Mouse (Mus musculus) c-Kit-positive CD71-negative TER-119-negative erythroid progenitor cells, embryonic 14.5 days (primary cell): ENCODE measurements around the gene Pax5.

Experiments
- DNase-seq: peaks from one replicate; pipeline ENCODE4 v3.0.0-alpha.2; 2013; ENCODE audit warnings: low read depth

Gene Pax5

GRCm38 (mm10) chr4:44705151-44705550 is 5.1 kb downstream of the Pax5 start:
- no peak for DNase-seq

GRCm38 (mm10) chr4:44704369-44704745 is 5.9 kb downstream of the Pax5 start:
- DNase-seq: peak; percentile 81

- DNase-seq: no peak
Measured at GRCm38 (mm10) chr4:44703686-44704368, 6.5 kb downstream of the Pax5 start.

- no peak for DNase-seq
Measured at GRCm38 (mm10) chr4:44702891-44703685, 7.2 kb downstream of the Pax5 start.

- no peak for DNase-seq
Measured at GRCm38 (mm10) chr4:44702011-44702527, 8.2 kb downstream of the Pax5 start.

- no peak for DNase-seq
Measured at GRCm38 (mm10) chr4:44701513-44701912, 8.8 kb downstream of the Pax5 start.

GRCm38 (mm10) chr4:44696676-44697075 is 13.6 kb downstream of the Pax5 start:
- DNase-seq: no peak

GRCm38 (mm10) chr4:44694369-44694768 is 15.9 kb downstream of the Pax5 start:
- no peak for DNase-seq

GRCm38 (mm10) chr4:44685582-44685981 is 24.7 kb downstream of the Pax5 start:
- DNase-seq: no peak

GRCm38 (mm10) chr4:44680242-44680897 is 29.9 kb downstream of the Pax5 start:
- DNase-seq: no peak

GRCm38 (mm10) chr4:44678641-44679040 is 31.6 kb downstream of the Pax5 start:
- DNase-seq: no peak

GRCm38 (mm10) chr4:44678026-44678425 is 32.3 kb downstream of the Pax5 start:
- DNase-seq: no peak

- no peak for DNase-seq
Measured at GRCm38 (mm10) chr4:44674973-44675372, 35.3 kb downstream of the Pax5 start.

- no peak for DNase-seq
Measured at GRCm38 (mm10) chr4:44673726-44674125, 36.6 kb downstream of the Pax5 start.

GRCm38 (mm10) chr4:44672216-44672937 is 37.9 kb downstream of the Pax5 start:
- no peak for DNase-seq

GRCm38 (mm10) chr4:44671486-44671885 is 38.8 kb downstream of the Pax5 start:
- DNase-seq: no peak

GRCm38 (mm10) chr4:44671035-44671434 is 39.3 kb downstream of the Pax5 start:
- DNase-seq: no peak

- DNase-seq: no peak
Measured at GRCm38 (mm10) chr4:44670380-44670779, 39.9 kb downstream of the Pax5 start.

GRCm38 (mm10) chr4:44669485-44670181 is 40.7 kb downstream of the Pax5 start:
- DNase-seq: no peak

GRCm38 (mm10) chr4:44668574-44668973 is 41.7 kb downstream of the Pax5 start:
- DNase-seq: no peak

GRCm38 (mm10) chr4:44668172-44668571 is 42.1 kb downstream of the Pax5 start:
- DNase-seq: no peak
